Mouse (Mus musculus): ENCODE data around the gene Rb1.
A peak's percentile ranks its signal among the peaks of the same experiment; 100 is the strongest.

The Rb1 gene

GRCm38 (mm10) chr14:73262210-73262609 lies 63.4 kb downstream of the Rb1 start:
- DNase-seq (ENCODE audit: extremely low spot score), result no peak

- no peak for DNase-seq (ENCODE audit: extremely low spot score)
Observed at GRCm38 (mm10) chr14:73258181-73258580, 67.4 kb downstream of the Rb1 start.

GRCm38 (mm10) chr14:73257348-73257747 lies 68.3 kb downstream of the Rb1 start:
- DNase-seq (ENCODE audit: extremely low spot score), result no peak

- no peak for DNase-seq (ENCODE audit: extremely low spot score)
Observed at GRCm38 (mm10) chr14:73255426-73255970, 70.1 kb downstream of the Rb1 start.

- DNase-seq (ENCODE audit: extremely low spot score), result no peak
Observed at GRCm38 (mm10) chr14:73254412-73254811, 71.2 kb downstream of the Rb1 start.

- peak; percentile 47 for DNase-seq (ENCODE audit: extremely low spot score)
Observed at GRCm38 (mm10) chr14:73253453-73254251, 72.0 kb downstream of the Rb1 start.

GRCm38 (mm10) chr14:73252276-73252675 lies 73.3 kb downstream of the Rb1 start:
- no peak for DNase-seq (ENCODE audit: extremely low spot score)

GRCm38 (mm10) chr14:73250056-73250455 lies 75.6 kb downstream of the Rb1 start:
- DNase-seq (ENCODE audit: extremely low spot score), result no peak

GRCm38 (mm10) chr14:73244061-73244597 lies 81.5 kb downstream of the Rb1 start:
- no peak for DNase-seq (ENCODE audit: extremely low spot score)

GRCm38 (mm10) chr14:73239857-73240256 lies 85.8 kb downstream of the Rb1 start:
- no peak for DNase-seq (ENCODE audit: extremely low spot score)

GRCm38 (mm10) chr14:73239291-73239690 lies 86.3 kb downstream of the Rb1 start:
- DNase-seq (ENCODE audit: extremely low spot score), result peak; percentile 65

- DNase-seq (ENCODE audit: extremely low spot score), result peak; percentile 70
Observed at GRCm38 (mm10) chr14:73238498-73239250, 86.9 kb downstream of the Rb1 start.

- peak; percentile 87 for DNase-seq (ENCODE audit: extremely low spot score)
Observed at GRCm38 (mm10) chr14:73237848-73238321, 87.7 kb downstream of the Rb1 start, which contains the start of gene Lpar6. Gene Lpar6 (plus strand): TSS chr14:73237895.

- DNase-seq (ENCODE audit: extremely low spot score), result peak; percentile 68
Observed at GRCm38 (mm10) chr14:73234468-73235031, 91.1 kb downstream of the Rb1 start.

GRCm38 (mm10) chr14:73231286-73231982 lies 94.2 kb downstream of the Rb1 start:
- peak; percentile 55 for DNase-seq (ENCODE audit: extremely low spot score)

GRCm38 (mm10) chr14:73226849-73227248 lies 98.8 kb downstream of the Rb1 start:
- no peak for DNase-seq (ENCODE audit: extremely low spot score)

GRCm38 (mm10) chr14:73226346-73226745 lies 99.3 kb downstream of the Rb1 start:
- no peak for DNase-seq (ENCODE audit: extremely low spot score)

GRCm38 (mm10) chr14:73222316-73222970 lies 103.2 kb downstream of the Rb1 start:
- DNase-seq (ENCODE audit: extremely low spot score), result no peak

- no peak for DNase-seq (ENCODE audit: extremely low spot score)
Observed at GRCm38 (mm10) chr14:73217062-73217461, 108.6 kb downstream of the Rb1 start.

- DNase-seq (ENCODE audit: extremely low spot score), result no peak
Observed at GRCm38 (mm10) chr14:73211477-73211876, 114.1 kb downstream of the Rb1 start.

- no peak for DNase-seq (ENCODE audit: extremely low spot score)
Observed at GRCm38 (mm10) chr14:73210196-73210595, 115.4 kb downstream of the Rb1 start.
